Mouse (Mus musculus) kidney, embryonic 15.5 days (tissue): ENCODE measurements around the gene Trim3. TPM values are rescaled to one million over a fixed set of nuclear protein-coding genes. Genes with fewer than 3 reads are reported as not detected.

Experiments used
- ATAC-seq: fragments of 200-750 bp; cut with Nextera tagmentation; replicated peaks from 2 replicates; pipeline ENCODE4 v1.8.0; 2017; ENCODE audit warnings: moderate TSS enrichment; ENCODE audit not compliant: low FRiP score
- H3K27ac ChIP-seq: fragments of 300-500 bp; sonication (generic); 2 replicates; pipeline ENCODE4 v1.5.1; 2015; ENCODE audit warnings: mild to moderate bottlenecking, inconsistent platforms
- H3K27me3 ChIP-seq: fragments of 300-500 bp; sonication (generic); 2 replicates; pipeline ENCODE4 v1.6.1; 2015; ENCODE audit warnings: inconsistent platforms
- H3K36me3 ChIP-seq: fragments of 300-500 bp; sonication (generic); 2 replicates; pipeline ENCODE4 v1.6.1; 2015; ENCODE audit warnings: inconsistent platforms
- H3K4me1 ChIP-seq: fragments of 300-500 bp; sonication (generic); 2 replicates; pipeline ENCODE4 v1.6.1; 2015; ENCODE audit warnings: inconsistent platforms
- H3K4me2 ChIP-seq: fragments of 300-500 bp; sonication (generic); 2 replicates; pipeline ENCODE4 v1.6.1; 2015; ENCODE audit warnings: moderate library complexity, mild to moderate bottlenecking, inconsistent platforms
- H3K4me3 ChIP-seq: fragments of 300-500 bp; sonication (generic); replicated peaks from 2 replicates; pipeline ENCODE4 v1.5.1; 2015; ENCODE audit warnings: mild to moderate bottlenecking, inconsistent platforms
- H3K9ac ChIP-seq: fragments of 300-500 bp; sonication (generic); 2 replicates; pipeline ENCODE4 v1.6.1; 2015; ENCODE audit warnings: mild to moderate bottlenecking, inconsistent platforms
- H3K9me3 ChIP-seq: fragments of 300-500 bp; sonication (generic); replicated peaks from 2 replicates; pipeline ENCODE4 v1.6.1; 2016; ENCODE audit warnings: inconsistent platforms
- WGBS: fragments of 180-500 bp; shearing (Covaris S2); methylation state at CpG from one replicate; pipeline ENCODE4 v1.1.7; 2015; ENCODE audit warnings: mixed read lengths; 5-methylcytosine and 5-hydroxymethylcytosine counted together
- polyA plus RNA-seq: library from polyadenylated mRNA; unstranded; fragments of >200 nt; fragmentation: Nextera tagmentation; extraction: Ambion mirVana; gene quantifications from 2 replicates; pipeline ENCODE4 v1.2.1, GENCODE M21; 2015

The Trim3 gene
- polyA plus RNA-seq, 1 experiment from 2014 or later, result 37.2 TPM

DNA sequence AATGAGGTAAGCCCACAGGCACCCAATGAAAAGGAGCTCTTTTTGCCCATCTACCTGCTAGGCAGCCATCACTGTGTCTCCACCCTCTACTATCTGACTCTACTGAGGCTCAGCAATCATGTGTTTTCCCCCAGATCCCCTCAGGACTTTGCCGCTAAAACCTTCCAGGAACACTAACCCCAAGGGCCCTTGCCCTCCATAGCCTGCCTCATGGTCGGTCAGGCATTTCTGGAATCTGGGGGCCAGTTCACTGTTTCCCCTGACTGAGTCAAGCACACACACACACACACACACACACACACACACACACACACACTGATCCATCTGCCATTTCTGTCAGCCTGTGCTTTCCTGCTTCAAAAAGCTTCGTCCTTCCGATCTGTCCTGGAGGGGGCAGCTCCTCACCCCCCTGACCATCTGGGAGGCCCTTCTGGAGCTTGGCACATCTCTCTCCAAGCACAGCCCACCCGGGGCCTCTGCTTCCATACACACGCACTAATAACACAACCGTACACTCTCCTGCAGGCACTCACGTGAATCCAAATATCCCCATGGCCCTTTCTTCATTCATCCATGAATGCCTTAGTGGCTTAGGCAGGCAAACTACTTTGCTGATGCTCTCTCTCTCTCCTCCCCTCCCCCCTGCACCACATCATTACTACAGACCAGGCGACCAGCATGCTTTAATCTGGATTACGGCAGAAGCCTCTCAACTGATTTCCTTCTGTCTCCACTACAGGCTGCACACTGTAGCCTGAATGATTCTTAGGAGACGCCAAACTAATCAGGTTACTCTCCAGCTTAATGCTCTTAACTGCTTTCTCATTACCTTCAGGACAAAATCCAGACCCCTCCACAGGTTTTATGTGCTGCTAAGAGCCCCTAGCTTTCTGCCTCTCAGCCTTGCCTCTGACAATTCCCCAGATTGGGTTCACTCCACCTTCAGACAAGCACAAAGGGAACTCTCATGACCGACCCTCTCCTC is 63.6 kb downstream of the Trim3 start:
- H3K27ac ChIP-seq, result no peak overlapping the region

DNA sequence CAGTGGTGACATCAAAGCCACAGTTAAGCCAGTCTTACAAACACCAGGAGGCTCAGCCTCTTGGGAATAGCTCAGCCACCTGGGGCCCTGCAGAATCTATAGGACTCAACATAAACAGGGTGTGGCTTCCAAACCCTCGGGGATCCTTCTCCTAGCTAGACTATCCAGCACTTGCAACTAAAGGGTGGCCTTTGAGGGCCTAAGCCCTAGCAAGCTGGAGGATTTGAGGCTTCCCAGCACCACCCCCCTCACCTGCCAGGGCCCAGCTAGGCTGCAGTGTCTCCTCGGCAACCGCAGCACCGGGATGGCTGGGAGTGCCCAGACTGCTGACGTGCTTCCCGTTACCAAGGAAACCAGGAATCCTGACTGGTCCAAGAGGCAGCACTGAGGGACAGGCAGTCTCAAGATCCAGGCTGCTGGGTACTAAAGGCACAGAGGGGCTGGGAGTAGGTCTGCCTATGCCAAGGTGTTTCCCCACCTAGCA is 64.3 kb downstream of the Trim3 start:
- WGBS, result 9% methylated on average over 6 of the region's 6 CpGs
- ATAC-seq, result peak; percentile 70
- H3K4me3 ChIP-seq, result no peak overlapping the region
- peaks cover 50% of the 10 kb centered on the region for H3K36me3 ChIP-seq
- peaks cover 24% of the 10 kb centered on the region for H3K4me1 ChIP-seq
- no peak overlapping the region for H3K4me2 ChIP-seq
- H3K27me3 ChIP-seq, result no peaks in the 10 kb centered on the region
- H3K9ac ChIP-seq, result no peak overlapping the region
- H3K27ac ChIP-seq, result no peak overlapping the region
- H3K9me3 ChIP-seq, result no peaks in the 10 kb centered on the region

More for the DNA sequence above, 63.6 kb downstream of the Trim3 start:
- peaks cover 48% of the 10 kb centered on the region for H3K36me3 ChIP-seq
- peak; percentile 31; the same call in 1 of the 2 replicates for ATAC-seq
- no peaks in the 10 kb centered on the region for H3K27me3 ChIP-seq
- 28% methylated on average over 12 of the region's 12 CpGs for WGBS
- no peak overlapping the region for H3K4me3 ChIP-seq
- H3K4me1 ChIP-seq, result peaks cover 24% of the 10 kb centered on the region
- no peak overlapping the region for H3K4me2 ChIP-seq
- H3K9ac ChIP-seq, result no peak overlapping the region
- no peaks in the 10 kb centered on the region for H3K9me3 ChIP-seq

DNA sequence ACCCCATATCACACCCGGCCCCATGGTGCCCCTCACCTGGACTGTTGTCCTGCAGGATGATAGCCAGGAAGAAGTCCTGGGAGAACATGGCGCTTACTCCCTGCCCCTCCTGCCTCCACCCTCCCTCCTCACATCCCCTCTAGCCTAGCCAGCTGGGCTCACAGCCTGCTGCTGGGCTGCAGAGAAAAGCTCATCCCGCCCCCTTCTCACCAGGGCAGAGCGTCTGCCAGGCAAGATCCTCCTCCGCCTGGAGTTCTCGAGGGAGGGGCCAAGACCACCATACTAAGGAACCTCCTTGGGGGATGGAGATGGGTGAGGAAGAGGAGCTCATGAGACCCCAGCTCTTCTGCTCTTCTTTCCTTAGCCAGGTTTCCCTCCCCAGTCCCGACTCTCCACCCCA is 64.8 kb downstream of the Trim3 start:
- Histone ChIP-seq H3K27ac (no peak overlapping the region), H3K4me3 (no peak overlapping the region), H3K36me3 (peaks cover 46% of the 10 kb centered on the region), H3K4me2 (no peak overlapping the region), H3K9me3 (no peaks in the 10 kb centered on the region), H3K27me3 (no peaks in the 10 kb centered on the region), H3K9ac (no peak overlapping the region), H3K4me1 (peaks cover 24% of the 10 kb centered on the region)
- WGBS, result 27% methylated on average over 7 of the region's 7 CpGs
- peak; percentile 24; the same call in 1 of the 2 replicates for ATAC-seq

DNA sequence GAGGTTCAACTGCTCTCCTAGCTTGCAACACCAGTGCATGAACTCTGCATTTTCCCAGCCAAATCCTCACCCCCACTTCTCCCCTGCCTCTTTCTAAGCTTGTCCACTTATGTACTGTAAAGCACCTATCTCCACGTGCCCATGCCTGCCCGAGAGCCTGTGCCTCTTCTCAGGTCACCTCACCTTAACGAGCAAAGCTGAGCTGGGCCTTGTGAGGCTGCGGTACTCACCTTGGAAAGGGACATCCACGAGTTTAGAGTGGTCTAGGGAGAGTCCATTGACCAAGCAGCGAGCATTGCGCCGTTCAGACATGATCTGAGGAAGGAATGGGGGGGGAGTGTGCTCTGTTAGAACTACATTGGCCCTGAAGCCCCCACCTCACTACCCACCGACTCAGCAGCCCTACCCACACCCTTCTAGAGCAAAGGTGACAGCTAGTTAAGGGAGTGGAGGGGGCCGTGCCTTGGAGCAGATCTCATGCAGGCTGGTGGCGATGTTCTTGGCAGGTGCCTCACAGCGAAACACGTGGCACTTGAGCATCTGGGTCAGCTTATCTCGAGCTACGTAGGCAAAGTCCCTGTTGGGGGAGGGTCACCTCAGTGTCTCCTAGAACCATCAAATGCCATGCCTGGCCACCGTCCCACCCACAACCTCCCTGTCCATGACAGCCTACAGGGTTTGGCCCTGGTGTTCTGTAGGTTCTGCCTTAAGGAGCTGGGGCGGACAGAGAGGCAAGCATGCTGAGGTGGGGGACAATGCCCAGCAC is 68.1 kb downstream of the Trim3 start:
- no peak overlapping the region for H3K4me3 ChIP-seq
- H3K27me3 ChIP-seq, result no peaks in the 10 kb centered on the region
- H3K36me3 ChIP-seq, result peaks cover 43% of the 10 kb centered on the region
- no peak overlapping the region for H3K27ac ChIP-seq
- no peak overlapping the region for H3K4me2 ChIP-seq
- 91% methylated on average over 17 of the region's 17 CpGs for WGBS
- no peaks in the 10 kb centered on the region for H3K9me3 ChIP-seq
- peaks cover 19% of the 10 kb centered on the region for H3K4me1 ChIP-seq
- H3K9ac ChIP-seq, result no peak overlapping the region
- 0 out of 2 replicates have a peak, but pooled peaks have one; percentile 9 for ATAC-seq

DNA sequence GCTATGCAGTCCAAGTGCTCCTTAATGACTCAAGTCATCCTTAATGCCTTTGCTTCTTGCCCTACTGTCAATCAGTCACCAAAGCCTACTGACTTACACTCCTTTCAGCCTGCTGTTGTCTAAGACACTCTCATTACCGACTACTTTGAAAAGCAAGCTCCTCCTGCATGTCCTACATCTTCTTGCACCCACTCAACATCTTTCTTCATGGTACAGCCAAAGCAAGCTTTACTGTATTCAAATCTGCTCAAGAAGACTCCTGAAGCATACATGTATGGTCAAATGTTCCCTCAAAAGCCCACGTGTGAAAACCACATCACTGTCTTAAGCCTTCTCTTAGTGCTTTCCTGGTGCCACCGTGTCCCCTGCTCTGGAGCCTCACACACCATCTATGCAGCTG is 70.0 kb downstream of the Trim3 start:
- H3K4me2 ChIP-seq, result no peak overlapping the region
- no peak for ATAC-seq
- peaks cover 61% of the 10 kb centered on the region for H3K36me3 ChIP-seq
- no peak overlapping the region for H3K4me3 ChIP-seq
- H3K27ac ChIP-seq, result no peak overlapping the region
- H3K9me3 ChIP-seq, result no peaks in the 10 kb centered on the region
- no peaks in the 10 kb centered on the region for H3K27me3 ChIP-seq
- H3K9ac ChIP-seq, result no peak overlapping the region
- WGBS, result 82% methylated on average over 3 of the region's 3 CpGs
- H3K4me1 ChIP-seq, result peaks cover under 1% of the 10 kb centered on the region; the same call in 1 of the 2 replicates

DNA sequence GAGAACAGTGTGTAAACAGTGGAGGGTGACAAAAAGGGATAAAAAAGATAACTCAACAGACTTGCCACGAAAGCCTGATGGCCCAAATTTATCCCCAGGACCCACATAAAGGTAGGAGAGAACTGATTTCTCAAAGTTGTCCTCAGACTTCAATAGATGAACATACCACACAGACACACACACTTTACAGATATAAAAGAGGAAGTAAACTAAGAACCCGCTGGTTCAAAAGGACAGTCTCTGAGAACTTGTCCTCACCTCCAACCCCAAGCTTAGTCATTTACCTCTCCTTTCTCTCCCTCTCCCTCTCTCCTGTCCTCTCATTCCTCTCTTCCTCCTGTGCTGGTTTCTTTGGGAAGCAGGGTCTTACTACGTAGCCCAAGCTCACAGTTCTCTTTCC is 71.1 kb downstream of the Trim3 start:
- H3K9me3 ChIP-seq, result no peaks in the 10 kb centered on the region
- no peak overlapping the region for H3K9ac ChIP-seq
- ATAC-seq, result no peak
- no peaks in the 10 kb centered on the region for H3K4me1 ChIP-seq
- no peak overlapping the region for H3K27ac ChIP-seq
- H3K4me2 ChIP-seq, result no peak overlapping the region
- H3K36me3 ChIP-seq, result peaks cover 66% of the 10 kb centered on the region
- 93% methylated on average over 3 of the region's 3 CpGs for WGBS
- no peak overlapping the region for H3K4me3 ChIP-seq
- no peaks in the 10 kb centered on the region for H3K27me3 ChIP-seq

DNA sequence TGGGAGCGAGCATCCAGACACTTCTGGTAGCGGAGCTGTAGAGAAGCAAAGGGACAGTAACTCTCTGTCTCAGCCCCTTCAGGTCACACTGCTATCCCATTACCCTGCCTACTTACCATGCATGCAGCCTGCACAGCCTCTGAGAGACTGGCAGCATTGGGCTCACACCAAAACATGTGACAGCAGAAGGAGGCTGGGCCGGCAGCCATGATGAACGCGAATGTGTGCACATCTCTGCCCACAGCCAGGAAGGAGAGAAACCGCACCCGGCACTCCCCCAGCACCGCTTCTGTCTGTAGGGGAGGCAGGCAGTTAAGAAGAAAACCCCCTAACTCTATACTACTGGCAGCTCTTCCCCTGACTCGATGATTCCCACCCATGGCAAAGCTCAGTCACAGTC is 74.4 kb downstream of the Trim3 start:
- Histone ChIP-seq H3K27me3 (no peaks in the 10 kb centered on the region), H3K4me3 (no peak overlapping the region), H3K4me1 (peaks cover 12% of the 10 kb centered on the region), H3K27ac (no peak overlapping the region), H3K9me3 (no peaks in the 10 kb centered on the region), H3K9ac (no peak overlapping the region), H3K36me3 (peaks cover 45% of the 10 kb centered on the region), H3K4me2 (no peak overlapping the region)
- no peak for ATAC-seq
- 83% methylated on average over 9 of the region's 9 CpGs for WGBS

DNA sequence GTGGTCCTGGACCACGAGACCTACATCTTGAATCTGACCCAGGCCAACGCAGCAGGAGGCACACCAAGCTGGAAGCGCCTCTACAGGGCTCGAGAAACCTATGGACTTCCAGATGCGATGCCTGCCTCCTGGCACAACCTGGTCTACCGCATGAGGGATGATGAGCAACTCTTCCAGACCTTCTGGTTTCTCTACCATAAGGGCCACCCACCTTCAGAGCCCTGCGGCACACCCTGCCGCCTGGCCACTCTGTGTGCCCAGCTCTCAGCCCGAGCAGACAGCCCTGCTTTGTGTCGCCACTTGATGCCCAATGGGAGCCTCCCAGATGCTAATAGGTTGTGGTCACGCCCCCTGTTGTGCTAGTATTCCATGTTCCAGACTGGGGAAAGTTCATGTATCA is 75.7 kb downstream of the Trim3 start:
- Histone ChIP-seq H3K4me1 (peaks cover 16% of the 10 kb centered on the region), H3K9me3 (no peaks in the 10 kb centered on the region), H3K4me3 (no peak overlapping the region), H3K27me3 (no peaks in the 10 kb centered on the region), H3K4me2 (no peak overlapping the region), H3K9ac (no peak overlapping the region), H3K27ac (no peak overlapping the region), H3K36me3 (peaks cover 45% of the 10 kb centered on the region)
- 82% methylated on average over 11 of the region's 11 CpGs for WGBS
- ATAC-seq, result no peak

DNA sequence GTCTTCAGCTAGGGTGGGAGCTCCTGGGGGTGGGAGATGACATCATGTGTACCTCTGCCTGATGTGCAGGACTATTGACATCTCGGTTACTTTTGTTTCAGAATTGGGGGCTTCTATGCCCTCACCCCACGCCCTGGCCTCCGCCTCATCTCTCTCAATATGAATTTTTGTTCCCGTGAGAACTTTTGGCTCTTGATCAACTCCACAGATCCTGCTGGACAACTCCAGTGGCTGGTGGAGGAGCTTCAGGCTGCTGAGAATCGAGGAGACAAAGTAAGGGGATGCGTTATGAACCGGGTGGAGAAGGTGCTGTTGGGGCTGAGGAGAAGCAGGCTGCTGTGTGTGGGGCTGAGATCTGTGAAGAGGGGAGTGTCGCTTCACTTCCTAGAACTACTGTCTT is 77.0 kb downstream of the Trim3 start:
- H3K4me1 ChIP-seq, result peaks cover 16% of the 10 kb centered on the region
- ATAC-seq, result no peak
- no peak overlapping the region for H3K9ac ChIP-seq
- H3K9me3 ChIP-seq, result no peaks in the 10 kb centered on the region
- H3K27me3 ChIP-seq, result no peaks in the 10 kb centered on the region
- H3K4me2 ChIP-seq, result no peak overlapping the region
- H3K27ac ChIP-seq, result no peak overlapping the region
- H3K36me3 ChIP-seq, result peaks cover 40% of the 10 kb centered on the region
- no peak overlapping the region for H3K4me3 ChIP-seq
- WGBS, result 89% methylated on average over 8 of the region's 8 CpGs

DNA sequence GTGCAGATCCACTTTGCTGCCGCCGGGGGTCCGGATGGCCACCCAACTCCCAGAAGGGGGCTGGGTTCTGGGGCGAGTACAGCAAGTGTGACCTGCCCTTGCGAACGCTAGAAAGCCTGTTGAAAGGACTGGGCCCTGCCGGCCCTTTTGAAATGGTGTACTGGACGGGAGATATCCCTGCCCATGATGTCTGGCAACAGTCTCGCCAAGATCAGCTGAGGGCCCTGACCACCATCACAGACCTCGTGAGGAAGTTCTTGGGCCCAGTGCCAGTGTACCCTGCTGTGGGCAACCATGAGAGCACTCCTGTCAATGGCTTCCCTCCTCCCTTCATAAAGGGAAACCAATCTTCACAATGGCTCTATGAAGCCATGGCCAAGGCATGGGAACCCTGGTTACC is 77.8 kb downstream of the Trim3 start:
- H3K36me3 ChIP-seq, result peaks cover 36% of the 10 kb centered on the region
- ATAC-seq, result no peak
- H3K27me3 ChIP-seq, result no peaks in the 10 kb centered on the region
- no peak overlapping the region for H3K9ac ChIP-seq
- no peak overlapping the region for H3K4me3 ChIP-seq
- peaks cover 16% of the 10 kb centered on the region for H3K4me1 ChIP-seq
- WGBS, result 89% methylated on average over 10 of the region's 10 CpGs
- no peak overlapping the region for H3K27ac ChIP-seq
- no peaks in the 10 kb centered on the region for H3K9me3 ChIP-seq
- peak overlapping the region; percentile 77; the same call in 1 of the 2 replicates for H3K4me2 ChIP-seq
